ENCODE assay signal across 8 mouse cellular contexts in the genomic region with DNA sequence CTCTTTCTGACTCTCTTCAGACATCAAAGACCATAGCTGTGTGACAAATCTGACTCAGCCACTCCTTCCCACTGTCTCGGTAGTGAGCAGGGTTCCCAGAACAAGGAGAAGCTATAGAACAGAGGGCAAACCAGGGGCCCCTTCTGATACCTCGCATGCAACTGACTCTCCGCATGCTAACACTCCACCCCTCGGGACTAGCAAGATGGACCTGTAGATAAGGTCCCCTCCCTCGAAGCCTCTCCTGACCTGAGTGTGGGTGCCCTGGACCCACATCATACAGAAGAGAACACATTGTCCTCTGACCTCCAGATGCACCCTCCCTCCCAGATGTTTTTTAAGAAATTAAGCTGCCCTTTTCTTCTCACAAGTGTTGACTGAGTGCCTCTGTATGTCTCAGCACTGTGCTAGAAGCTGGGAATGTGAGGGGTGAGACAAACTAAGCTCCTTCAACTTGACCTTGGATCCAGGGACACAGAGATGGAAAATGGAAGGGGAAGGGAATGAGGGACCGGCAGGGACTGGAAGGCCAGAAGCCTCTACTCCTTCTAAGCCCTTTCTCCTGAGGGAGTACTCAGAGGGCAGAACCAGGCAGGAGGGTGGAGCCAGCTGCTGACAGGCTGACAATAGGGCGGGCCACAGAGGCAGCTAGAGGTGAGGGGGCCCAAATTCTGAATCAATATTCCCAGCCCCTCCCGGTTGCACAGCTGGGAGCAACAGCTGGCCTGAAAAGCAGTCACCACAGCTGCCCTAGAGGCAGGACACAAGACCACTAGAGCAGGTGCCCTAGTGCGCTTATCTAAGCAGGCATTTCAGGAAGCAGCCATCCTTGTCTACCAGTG. TPM values are rescaled to one million over a fixed set of nuclear protein-coding genes. Genes with fewer than 3 reads are reported as not detected.
A peak's percentile ranks its signal among the peaks of the same experiment; 100 is the strongest.
DNase-seq lines count a peak whose midpoint lies in the region; ATAC-seq and TF ChIP-seq lines count a peak whose summit lies in the region.

No protein-coding gene starts in this region.

- H3K4me3 ChIP-seq in forebrain, embryonic 10.5 days = 0 out of 2 replicates have a peak overlapping the region, but pooled peaks have one; percentile 72
- H3K4me3 ChIP-seq in forebrain, embryonic 16.5 days (replicated peaks; ENCODE audit: low read length) = no peak overlapping the region
- H3K4me3 ChIP-seq in hindbrain, embryonic 13.5 days = peak overlapping the region; percentile 53
- H3K4me3 ChIP-seq in liver, embryonic 12.5 days = peak overlapping the region; percentile 79
- H3K4me3 ChIP-seq in olfactory bulb, adult 2 months (ENCODE audit: insufficient read depth, low read depth, low read length) = peak overlapping the region; percentile 34

- H3K27ac ChIP-seq in forebrain, embryonic 10.5 days = peak overlapping the region; percentile 18; the same call in 1 of the 2 replicates
- H3K27ac ChIP-seq in forebrain, embryonic 16.5 days (ENCODE audit: low read length) = no peak overlapping the region
- H3K27ac ChIP-seq in hindbrain, embryonic 13.5 days = no peak overlapping the region
- peak overlapping the region; percentile 96 for H3K27ac ChIP-seq in liver, embryonic 12.5 days
- H3K27ac ChIP-seq in olfactory bulb, adult 2 months (ENCODE audit: insufficient read depth, low read depth, low read length) = no peak overlapping the region

- H3K36me3 ChIP-seq in forebrain, embryonic 10.5 days (replicated peaks) = no peaks in the 10 kb centered on the region
- H3K36me3 ChIP-seq in forebrain, embryonic 16.5 days (ENCODE audit: control insufficient read depth, insufficient read depth) = no peaks in the 10 kb centered on the region
- no peaks in the 10 kb centered on the region for H3K36me3 ChIP-seq in hindbrain, embryonic 13.5 days
- peaks cover 38% of the 10 kb centered on the region for H3K36me3 ChIP-seq in liver, embryonic 12.5 days

- TF ChIP-seq POLR2A in olfactory bulb, adult 2 months (IDR thresholded peaks at IDR 0.05; ENCODE audit: insufficient read depth, low read depth, low read length) = no peak

- no peaks in the 10 kb centered on the region for H3K9me3 ChIP-seq in forebrain, embryonic 10.5 days
- H3K9me3 ChIP-seq in forebrain, embryonic 16.5 days (ENCODE audit: control insufficient read depth, low read length) = no peaks in the 10 kb centered on the region
- no peaks in the 10 kb centered on the region for H3K9me3 ChIP-seq in hindbrain, embryonic 13.5 days
- no peaks in the 10 kb centered on the region for H3K9me3 ChIP-seq in liver, embryonic 12.5 days (replicated peaks)

- WGBS in forebrain, embryonic 10.5 days = 33% methylated on average over 9 of the region's 9 CpGs
- WGBS in forebrain, embryonic 16.5 days = 36% methylated on average over 9 of the region's 9 CpGs
- WGBS in hindbrain, embryonic 13.5 days = 31% methylated on average over 9 of the region's 9 CpGs
- WGBS in liver, embryonic 12.5 days (ENCODE audit: insufficient replicate concordance) = 12% methylated on average over 9 of the region's 9 CpGs
- WGBS in olfactory bulb, adult 2 months = 66% methylated on average over 9 of the region's 9 CpGs

- DNase-seq in forebrain, embryonic 10.5 days (ENCODE audit: extremely low spot score, low spot score) = no peak
- DNase-seq in c-Kit-positive CD71-positive TER-119-positive erythroid progenitor cells, embryonic 14.5 days (ENCODE audit: low spot score) = peak; percentile 87
- no peak for DNase-seq in left cerebral cortex, postnatal 4 days
- no peak for DNase-seq in yolk sac, embryonic 10.5 days (ENCODE audit: low spot score)

- no peak for TF ChIP-seq CTCF in olfactory bulb, adult 2 months (IDR thresholded peaks at IDR 0.05; ENCODE audit: insufficient read depth, low read depth, low read length)

- ATAC-seq in forebrain, embryonic 16.5 days = no peak
- no peak for ATAC-seq in hindbrain, embryonic 13.5 days (ENCODE audit: low FRiP score)
- peak; percentile 85 for ATAC-seq in liver, embryonic 12.5 days

- no peak overlapping the region for H3K4me2 ChIP-seq in forebrain, embryonic 16.5 days (ENCODE audit: low read length)
- peak overlapping the region; percentile 83 for H3K4me2 ChIP-seq in hindbrain, embryonic 13.5 days
- H3K4me2 ChIP-seq in liver, embryonic 12.5 days = peak overlapping the region; percentile 82

- peaks cover 49% of the 10 kb centered on the region for H3K27me3 ChIP-seq in forebrain, embryonic 10.5 days (ENCODE audit: poor library complexity, severe bottlenecking)
- no peaks in the 10 kb centered on the region for H3K27me3 ChIP-seq in forebrain, embryonic 16.5 days (replicated peaks; ENCODE audit: control insufficient read depth, insufficient read depth, low read length)
- H3K27me3 ChIP-seq in hindbrain, embryonic 13.5 days = peaks cover 11% of the 10 kb centered on the region; the same call in 1 of the 2 replicates
- H3K27me3 ChIP-seq in liver, embryonic 12.5 days (replicated peaks) = no peaks in the 10 kb centered on the region

- intact Hi-C loops in left cerebral cortex, postnatal 4 days (cut with DNase I) = loop anchor here (2.0 kb wide), 1 partner anchor 53 kb away; no protein-coding TSS in a partner anchor

- no peak overlapping the region for H3K9ac ChIP-seq in forebrain, embryonic 16.5 days (replicated peaks; ENCODE audit: low read depth, low read length)
- peak overlapping the region; percentile 44; the same call in 1 of the 2 replicates for H3K9ac ChIP-seq in hindbrain, embryonic 13.5 days
- H3K9ac ChIP-seq in liver, embryonic 12.5 days = peak overlapping the region; percentile 90

- H3K4me1 ChIP-seq in forebrain, embryonic 10.5 days = peaks cover 57% of the 10 kb centered on the region
- H3K4me1 ChIP-seq in forebrain, embryonic 16.5 days (replicated peaks; ENCODE audit: control insufficient read depth, insufficient read depth, low read length) = peaks cover 22% of the 10 kb centered on the region
- H3K4me1 ChIP-seq in hindbrain, embryonic 13.5 days (replicated peaks) = peaks cover 46% of the 10 kb centered on the region
- H3K4me1 ChIP-seq in liver, embryonic 12.5 days = peaks cover 88% of the 10 kb centered on the region
- H3K4me1 ChIP-seq in olfactory bulb, adult 2 months (ENCODE audit: control insufficient read depth, insufficient read depth, low read length) = peaks cover 23% of the 10 kb centered on the region

RNA-seq across cellular contexts. Expression of a gene that starts 2.6 kb away (rescaled TPM):
- 3.2 and 4.2 TPM in 2 replicates for polyA plus RNA-seq in forebrain, embryonic 10.5 days (2016; fragmentation: Nextera tagmentation; extraction: Ambion mirVana)
- 9.3 and 11.1 TPM in 2 replicates for polyA plus RNA-seq in forebrain, embryonic 16.5 days (2015; fragmentation: Nextera tagmentation; extraction: Ambion mirVana)
- polyA plus RNA-seq in hindbrain, embryonic 13.5 days (2015; fragmentation: Nextera tagmentation; extraction: Ambion mirVana) = 12.1 and 13.1 TPM in 2 replicates
- polyA plus RNA-seq in liver, embryonic 12.5 days (2016; fragmentation: Nextera tagmentation; extraction: Ambion mirVana) = 34.1 and 37.6 TPM in 2 replicates
- polyA plus RNA-seq in olfactory bulb, adult 2 months (2012; ENCODE audit: insufficient read depth, insufficient read length, low replicate concordance, missing spikeins) = 167 TPM in 1 of 2 replicates, not detected in the other
- total RNA-seq in left cerebral cortex, postnatal 4 days (2021) = 100 to 1,000 TPM; 110 to 134 TPM

Comparison
In these comparisons a context has a peak if more than half of its experiments do, and no peak if none do; other contexts are left out.
1. H3K27ac ChIP-seq: peak in forebrain, embryonic 10.5 days (single experiment) and liver, embryonic 12.5 days (single experiment); none in forebrain, embryonic 16.5 days (single experiment), hindbrain, embryonic 13.5 days (single experiment) and olfactory bulb, adult 2 months (single experiment).